Mouse (Mus musculus): ENCODE results near the gene Aldoart2.

- TF ChIP-seq CTCF (IDR thresholded peaks at IDR 0.05; ENCODE audit: extremely low read depth, insufficient read depth, insufficient read length, insufficient replicate concordance) (peak; percentile 46; the same call in 1 of the 2 replicates), POLR2A (IDR thresholded peaks at IDR 0.05; ENCODE audit: low read depth, low read length) (no peak)
Observed at GRCm38 (mm10) chr12:55518061-55518738, 46.8 kb upstream of the Aldoart2 start.

All from spleen, adult 2 months (tissue).